Mouse (Mus musculus): ENCODE data around the gene Zic1. TPM values are rescaled to one million over a fixed set of nuclear protein-coding genes. Genes with fewer than 3 reads are reported as not detected.
A peak's percentile ranks its signal among the peaks of the same experiment; 100 is the strongest.

The Zic1 gene
- polyA plus RNA-seq, 1 experiment from 2014 or later: 0.05 TPM

DNA sequence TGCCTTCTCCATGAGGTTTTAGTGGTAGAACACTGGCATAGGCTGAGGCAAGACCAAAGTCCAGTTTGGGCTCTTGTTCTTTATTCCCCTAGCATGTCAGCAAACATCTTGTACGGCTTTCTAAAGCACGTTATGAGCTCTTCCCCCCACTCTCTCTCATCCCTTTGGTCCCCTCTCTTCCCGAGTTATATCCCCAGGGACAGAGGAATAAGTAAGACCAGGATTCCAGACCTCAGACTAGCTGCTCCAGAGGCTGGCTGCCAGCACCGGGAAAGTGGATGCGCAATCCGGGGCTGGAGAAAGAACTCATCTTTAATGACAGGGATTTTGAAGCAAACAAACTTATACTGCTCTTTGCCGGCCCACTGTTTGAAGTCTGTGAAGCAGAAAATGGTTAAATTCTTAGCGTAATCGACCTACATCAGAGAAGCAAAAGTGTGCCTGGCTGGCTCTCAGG lies 14.9 kb upstream of the Zic1 start:
- no peak for ATAC-seq (replicated peaks; ENCODE audit: extremely low read depth, insufficient read depth, low FRiP score)
- no peak overlapping the region for H3K9ac ChIP-seq (ENCODE audit: low read length)
- no peak overlapping the region for H3K27ac ChIP-seq (ENCODE audit: low read length)
- 2% methylated on average over 9 of the region's 9 CpGs for WGBS
- H3K4me2 ChIP-seq (ENCODE audit: low read depth, low read length): no peak overlapping the region
- H3K36me3 ChIP-seq (ENCODE audit: control insufficient read depth, insufficient read depth): no peaks in the 10 kb centered on the region
- no peak overlapping the region for H3K4me3 ChIP-seq (ENCODE audit: low read length)
- no peaks in the 10 kb centered on the region for H3K9me3 ChIP-seq (replicated peaks; ENCODE audit: control insufficient read depth, low read length)
- peaks cover 94% of the 10 kb centered on the region for H3K27me3 ChIP-seq (ENCODE audit: control insufficient read depth, insufficient read depth, low read length)
- H3K4me1 ChIP-seq (ENCODE audit: control insufficient read depth, insufficient read depth, low read length): peaks cover 7% of the 10 kb centered on the region; the same call in 1 of the 2 replicates

DNA sequence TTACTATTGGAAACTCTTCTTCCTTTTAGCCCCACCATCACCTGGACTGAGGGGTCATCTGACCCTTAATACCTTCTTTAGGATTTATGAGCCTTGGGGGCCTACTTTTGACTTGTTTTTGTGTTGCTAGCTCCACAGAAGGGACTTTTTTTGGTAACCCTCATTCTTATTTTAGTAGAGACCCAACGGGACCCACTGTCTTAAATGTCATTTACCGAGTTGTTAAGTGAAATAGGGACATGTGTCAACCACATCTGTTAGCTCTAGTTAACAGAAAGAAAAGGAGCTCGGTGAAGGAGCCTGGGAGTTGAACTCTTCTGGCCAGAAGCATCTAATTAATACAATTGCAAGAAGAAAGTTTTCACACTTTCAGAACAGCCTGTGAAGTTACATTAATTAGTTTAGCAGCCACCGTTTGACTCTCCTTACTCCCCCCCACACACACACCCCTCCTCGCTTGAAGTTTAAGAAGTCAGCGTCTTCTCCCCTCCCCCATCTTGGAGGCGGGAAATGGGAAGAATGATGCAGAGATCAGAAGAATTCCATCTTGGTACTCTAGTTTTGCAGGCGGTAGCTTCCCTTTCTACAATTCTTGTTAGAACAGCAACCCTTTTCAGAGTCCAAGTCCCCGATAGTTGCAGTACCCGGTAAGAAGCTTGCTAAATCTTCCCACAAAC lies 14.3 kb upstream of the Zic1 start:
- Histone ChIP-seq H3K36me3 (ENCODE audit: control insufficient read depth, insufficient read depth) (no peaks in the 10 kb centered on the region), H3K4me3 (ENCODE audit: low read length) (no peak overlapping the region)

DNA sequence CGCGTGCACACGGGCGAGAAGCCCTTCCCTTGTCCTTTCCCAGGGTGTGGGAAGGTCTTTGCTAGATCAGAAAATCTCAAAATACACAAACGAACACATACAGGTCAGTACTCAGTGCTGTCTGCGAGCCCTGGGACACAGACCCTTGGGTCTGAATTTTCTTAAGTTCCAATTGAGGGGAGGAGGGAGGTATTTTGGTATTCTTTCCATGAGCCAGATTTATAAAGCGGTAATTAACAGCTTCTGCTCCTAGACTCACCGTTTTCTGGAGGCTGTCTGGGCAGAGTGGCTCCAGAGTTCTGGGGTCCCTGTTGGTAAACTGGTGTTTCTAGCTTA lies 13.7 kb upstream of the Zic1 start:
- Histone ChIP-seq H3K36me3 (ENCODE audit: control insufficient read depth, insufficient read depth) (no peaks in the 10 kb centered on the region), H3K9ac (ENCODE audit: low read length) (no peak overlapping the region), H3K4me1 (ENCODE audit: control insufficient read depth, insufficient read depth, low read length) (peaks cover 7% of the 10 kb centered on the region; the same call in 1 of the 2 replicates), H3K27ac (ENCODE audit: low read length) (no peak overlapping the region), H3K9me3 (replicated peaks; ENCODE audit: control insufficient read depth, low read length) (no peaks in the 10 kb centered on the region), H3K4me2 (ENCODE audit: low read depth, low read length) (no peak overlapping the region), H3K27me3 (ENCODE audit: control insufficient read depth, insufficient read depth, low read length) (peaks cover 93% of the 10 kb centered on the region), H3K4me3 (ENCODE audit: low read length) (no peak overlapping the region)
- ATAC-seq (replicated peaks; ENCODE audit: extremely low read depth, insufficient read depth, low FRiP score): no peak
- 2% methylated on average over 8 of the region's 8 CpGs for WGBS

More for the DNA sequence above, 14.3 kb upstream of the Zic1 start:
- Histone ChIP-seq H3K27ac (ENCODE audit: low read length) (no peak overlapping the region), H3K4me1 (ENCODE audit: control insufficient read depth, insufficient read depth, low read length) (peaks cover 7% of the 10 kb centered on the region; the same call in 1 of the 2 replicates), H3K27me3 (ENCODE audit: control insufficient read depth, insufficient read depth, low read length) (peaks cover 94% of the 10 kb centered on the region), H3K4me2 (ENCODE audit: low read depth, low read length) (no peak overlapping the region), H3K9ac (ENCODE audit: low read length) (no peak overlapping the region), H3K9me3 (replicated peaks; ENCODE audit: control insufficient read depth, low read length) (no peaks in the 10 kb centered on the region)
- ATAC-seq (replicated peaks; ENCODE audit: extremely low read depth, insufficient read depth, low FRiP score): no peak
- 3% methylated on average over 10 of the region's 10 CpGs for WGBS

- 0 out of 2 replicates have a peak overlapping the region, but pooled peaks have one; percentile 6 for H3K4me3 ChIP-seq (ENCODE audit: low read length)
Observed at GRCm38 (mm10) chr9:91378411-91379299, 13.0 kb upstream of the Zic1 start.

DNA sequence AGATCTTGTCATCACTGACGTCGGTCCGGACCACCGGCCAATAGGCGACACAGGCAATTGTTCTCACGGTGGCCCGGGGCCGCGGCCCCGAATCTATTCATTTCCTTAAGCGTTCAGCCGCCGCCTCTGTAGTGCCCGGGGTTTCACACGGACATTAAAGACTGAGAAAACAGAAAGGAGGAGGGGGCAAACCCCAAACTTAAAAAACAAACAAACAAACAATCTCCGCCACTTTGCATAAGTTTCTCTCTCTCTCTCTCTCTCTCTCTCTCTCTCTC lies 12.2 kb upstream of the Zic1 start:
- H3K4me1 ChIP-seq (ENCODE audit: control insufficient read depth, insufficient read depth, low read length): peaks cover 7% of the 10 kb centered on the region; the same call in 1 of the 2 replicates
- H3K9ac ChIP-seq (ENCODE audit: low read length): no peak overlapping the region
- H3K9me3 ChIP-seq (replicated peaks; ENCODE audit: control insufficient read depth, low read length): no peaks in the 10 kb centered on the region
- H3K27ac ChIP-seq (ENCODE audit: low read length): no peak overlapping the region
- WGBS: under 1% methylated on average over 16 of the region's 16 CpGs
- H3K36me3 ChIP-seq (ENCODE audit: control insufficient read depth, insufficient read depth): no peaks in the 10 kb centered on the region
- no peak for ATAC-seq (replicated peaks; ENCODE audit: extremely low read depth, insufficient read depth, low FRiP score)
- H3K27me3 ChIP-seq (ENCODE audit: control insufficient read depth, insufficient read depth, low read length): peaks cover 88% of the 10 kb centered on the region
- H3K4me3 ChIP-seq (ENCODE audit: low read length): no peak overlapping the region
- H3K4me2 ChIP-seq (ENCODE audit: low read depth, low read length): no peak overlapping the region

More at GRCm38 (mm10) chr9:91378411-91379299, 13.0 kb upstream of the Zic1 start:
- Histone ChIP-seq H3K36me3 (ENCODE audit: control insufficient read depth, insufficient read depth) (no peaks in the 10 kb centered on the region), H3K4me1 (ENCODE audit: control insufficient read depth, insufficient read depth, low read length) (peaks cover 7% of the 10 kb centered on the region; the same call in 1 of the 2 replicates), H3K9ac (ENCODE audit: low read length) (no peak overlapping the region), H3K27ac (ENCODE audit: low read length) (no peak overlapping the region), H3K4me2 (ENCODE audit: low read depth, low read length) (no peak overlapping the region), H3K9me3 (replicated peaks; ENCODE audit: control insufficient read depth, low read length) (no peaks in the 10 kb centered on the region), H3K27me3 (ENCODE audit: control insufficient read depth, insufficient read depth, low read length) (peaks cover 93% of the 10 kb centered on the region)
- no peak; the same call in 1 of the 2 replicates for ATAC-seq (replicated peaks; ENCODE audit: extremely low read depth, insufficient read depth, low FRiP score)
- 1% methylated on average over 48 of the region's 48 CpGs for WGBS

GRCm38 (mm10) chr9:91377036-91377872 lies 11.6 kb upstream of the Zic1 start:
- Histone ChIP-seq H3K27me3 (ENCODE audit: control insufficient read depth, insufficient read depth, low read length) (peaks cover 87% of the 10 kb centered on the region), H3K9me3 (replicated peaks; ENCODE audit: control insufficient read depth, low read length) (no peaks in the 10 kb centered on the region), H3K27ac (ENCODE audit: low read length) (no peak overlapping the region), H3K4me3 (ENCODE audit: low read length) (no peak overlapping the region), H3K4me1 (ENCODE audit: control insufficient read depth, insufficient read depth, low read length) (peaks cover 7% of the 10 kb centered on the region; the same call in 1 of the 2 replicates), H3K4me2 (ENCODE audit: low read depth, low read length) (no peak overlapping the region), H3K9ac (ENCODE audit: low read length) (no peak overlapping the region), H3K36me3 (ENCODE audit: control insufficient read depth, insufficient read depth) (no peaks in the 10 kb centered on the region)
- ATAC-seq (replicated peaks; ENCODE audit: extremely low read depth, insufficient read depth, low FRiP score): no peak
- WGBS: 2% methylated on average over 14 of the region's 14 CpGs

DNA sequence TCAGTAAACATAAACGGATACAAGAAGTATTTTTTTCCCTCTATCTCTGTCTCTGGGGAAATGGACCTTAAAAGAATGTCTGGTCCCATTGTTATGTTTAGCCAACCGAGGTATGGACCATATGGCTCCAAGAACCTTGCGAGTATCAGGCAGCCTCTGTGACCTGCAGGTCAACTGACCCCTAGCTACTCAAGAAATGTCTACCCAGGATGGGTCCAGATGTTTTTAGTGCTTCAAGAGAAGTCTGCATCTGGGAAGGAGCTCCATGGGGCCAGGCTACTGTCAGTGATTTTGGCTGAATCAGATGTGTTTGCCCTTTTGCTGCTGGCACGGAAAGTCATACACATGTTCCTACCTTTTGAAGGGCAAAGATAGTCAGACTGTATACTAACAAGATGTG lies 9.1 kb upstream of the Zic1 start:
- 12% methylated on average over 4 of the region's 4 CpGs for WGBS
- 0 out of 2 replicates have a peak, but pooled peaks cover 3% of the 10 kb centered on the region for H3K9me3 ChIP-seq (replicated peaks; ENCODE audit: control insufficient read depth, low read length)
- ATAC-seq (replicated peaks; ENCODE audit: extremely low read depth, insufficient read depth, low FRiP score): no peak

GRCm38 (mm10) chr9:91373811-91374575 lies 8.4 kb upstream of the Zic1 start:
- no peak overlapping the region for H3K4me3 ChIP-seq (ENCODE audit: low read length)
- ATAC-seq (replicated peaks; ENCODE audit: extremely low read depth, insufficient read depth, low FRiP score): no peak
- no peaks in the 10 kb centered on the region for H3K4me1 ChIP-seq (ENCODE audit: control insufficient read depth, insufficient read depth, low read length)
- H3K9me3 ChIP-seq (replicated peaks; ENCODE audit: control insufficient read depth, low read length): 0 out of 2 replicates have a peak, but pooled peaks cover 3% of the 10 kb centered on the region
- peaks cover 90% of the 10 kb centered on the region for H3K27me3 ChIP-seq (ENCODE audit: control insufficient read depth, insufficient read depth, low read length)
- H3K4me2 ChIP-seq (ENCODE audit: low read depth, low read length): no peak overlapping the region
- H3K9ac ChIP-seq (ENCODE audit: low read length): no peak overlapping the region
- H3K27ac ChIP-seq (ENCODE audit: low read length): no peak overlapping the region
- no peaks in the 10 kb centered on the region for H3K36me3 ChIP-seq (ENCODE audit: control insufficient read depth, insufficient read depth)
- WGBS: 12% methylated on average over 3 of the region's 3 CpGs

More for the DNA sequence above, 9.1 kb upstream of the Zic1 start:
- Histone ChIP-seq H3K4me2 (ENCODE audit: low read depth, low read length) (no peak overlapping the region), H3K4me3 (ENCODE audit: low read length) (no peak overlapping the region), H3K4me1 (ENCODE audit: control insufficient read depth, insufficient read depth, low read length) (no peaks in the 10 kb centered on the region), H3K27ac (ENCODE audit: low read length) (no peak overlapping the region), H3K9ac (ENCODE audit: low read length) (no peak overlapping the region), H3K36me3 (ENCODE audit: control insufficient read depth, insufficient read depth) (no peaks in the 10 kb centered on the region), H3K27me3 (ENCODE audit: control insufficient read depth, insufficient read depth, low read length) (peaks cover 90% of the 10 kb centered on the region)
